Mouse (Mus musculus) small intestine, adult 2 months (tissue): ENCODE data around the gene Chn2. TPM values are rescaled to one million over a fixed set of nuclear protein-coding genes. Genes with fewer than 3 reads are reported as not detected.

Experiments
- H3K27ac ChIP-seq: fragments of 200-500 bp; 2 replicates; pipeline ENCODE4 v1.5.1; 2012; ENCODE audit warnings: low read depth, low read length, control low read depth, inconsistent platforms; ENCODE audit not compliant: insufficient read depth
- H3K27me3 ChIP-seq: fragments of 200-500 bp; 2 replicates; pipeline ENCODE4 v1.6.1; 2012; ENCODE audit warnings: mild to moderate bottlenecking, moderate library complexity, low read length, inconsistent platforms; ENCODE audit not compliant: control insufficient read depth, insufficient read depth
- H3K36me3 ChIP-seq: fragments of 200-500 bp; 2 replicates; pipeline ENCODE4 v1.6.1; 2012; ENCODE audit warnings: mild to moderate bottlenecking, low read length, control low read depth, inconsistent platforms; ENCODE audit not compliant: control insufficient read depth, insufficient read depth
- H3K4me1 ChIP-seq: fragments of 200-500 bp; 2 replicates; pipeline ENCODE4 v1.6.1; 2012; ENCODE audit warnings: low read length, inconsistent platforms, mixed read lengths; ENCODE audit not compliant: control insufficient read depth, insufficient read depth, insufficient read length
- H3K4me3 ChIP-seq: fragments of 200-500 bp; 2 replicates; pipeline ENCODE4 v1.5.1; 2012; ENCODE audit warnings: low read depth, mild to moderate bottlenecking, control low read depth, inconsistent platforms, low read length, moderate library complexity
- CTCF ChIP-seq: fragments of 200-500 bp; IDR thresholded peaks from 2 replicates; pipeline ENCODE4 v1.5.1; 2012; ENCODE audit warnings: low read depth, mild to moderate bottlenecking, control low read depth, inconsistent platforms, low read length, moderate library complexity, mixed read lengths; ENCODE audit not compliant: insufficient replicate concordance, insufficient read length; ENCODE audit errors: extremely low read depth
- POLR2A ChIP-seq: fragments of 200-500 bp; IDR thresholded peaks from 2 replicates; pipeline ENCODE4 v1.6.1; 2012; ENCODE audit warnings: low read depth, mild to moderate bottlenecking, control low read depth, inconsistent platforms, low read length, moderate library complexity
- WGBS: fragments of 180-500 bp; shearing (Covaris S2); methylation state at CpG from one replicate; pipeline ENCODE4 v1.1.7; 2018; 5-methylcytosine and 5-hydroxymethylcytosine counted together
- polyA plus RNA-seq: library from polyadenylated mRNA; depleted of rRNA; stranded (reverse); fragments of >200 nt; gene quantifications from 2 replicates; pipeline ENCODE4 v1.2.3, GENCODE M21; 2012

Gene Chn2
- polyA plus RNA-seq, 1 experiment = 53.5 TPM

GRCm38 (mm10) chr6:54088168-54088567, 48.8 kb downstream of the Chn2 start:
- WGBS = 12% methylated on average over 4 of the region's 4 CpGs
- TF ChIP-seq POLR2A (no peak), CTCF (no peak)
- H3K4me3 ChIP-seq = no peak overlapping the region
- H3K4me1 ChIP-seq = peaks cover 15% of the 10 kb centered on the region; the same call in 1 of the 2 replicates
- H3K36me3 ChIP-seq = no peaks in the 10 kb centered on the region
- no peaks in the 10 kb centered on the region for H3K27me3 ChIP-seq
- no peak overlapping the region for H3K27ac ChIP-seq

GRCm38 (mm10) chr6:54090822-54091221, 51.5 kb downstream of the Chn2 start:
- H3K4me1 ChIP-seq = peaks cover 12% of the 10 kb centered on the region; the same call in 1 of the 2 replicates
- no peak for TF ChIP-seq CTCF
- no peak for TF ChIP-seq POLR2A
- H3K36me3 ChIP-seq = no peaks in the 10 kb centered on the region
- no peaks in the 10 kb centered on the region for H3K27me3 ChIP-seq
- no peak overlapping the region for H3K27ac ChIP-seq
- WGBS = 42% methylated on average over 3 of the region's 3 CpGs
- no peak overlapping the region for H3K4me3 ChIP-seq

DNA sequence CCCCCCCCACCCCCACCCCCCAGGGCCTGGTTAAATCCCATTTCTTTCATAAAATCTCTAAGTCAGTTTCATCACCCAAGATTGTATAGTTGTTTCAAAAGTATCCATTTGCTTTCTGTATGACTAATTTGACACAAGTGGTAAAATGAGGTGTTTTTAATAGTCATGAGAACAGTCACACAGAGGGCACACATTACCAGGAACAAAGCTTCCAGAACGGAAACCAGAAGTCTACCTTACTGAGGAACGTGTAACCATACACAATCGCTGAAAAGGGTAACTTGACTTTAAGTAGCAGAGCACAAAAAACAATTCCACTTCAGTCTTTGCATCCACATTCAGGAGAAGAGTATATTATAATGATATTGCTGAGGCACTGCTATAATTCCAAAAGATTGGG, 53.6 kb downstream of the Chn2 start:
- TF ChIP-seq POLR2A (no peak), CTCF (no peak)
- no peak overlapping the region for H3K4me3 ChIP-seq
- no peaks in the 10 kb centered on the region for H3K27me3 ChIP-seq
- peaks cover 16% of the 10 kb centered on the region; the same call in 1 of the 2 replicates for H3K4me1 ChIP-seq
- no peaks in the 10 kb centered on the region for H3K36me3 ChIP-seq
- WGBS = 88% methylated on average over 3 of the region's 3 CpGs
- H3K27ac ChIP-seq = no peak overlapping the region

GRCm38 (mm10) chr6:54096147-54096761, 56.9 kb downstream of the Chn2 start:
- WGBS = 31% methylated on average over 6 of the region's 6 CpGs
- Histone ChIP-seq H3K27me3 (no peaks in the 10 kb centered on the region), H3K4me1 (peaks cover 6% of the 10 kb centered on the region; the same call in 1 of the 2 replicates), H3K36me3 (no peaks in the 10 kb centered on the region), H3K4me3 (no peak overlapping the region), H3K27ac (no peak overlapping the region)
- TF ChIP-seq CTCF = no peak

DNA sequence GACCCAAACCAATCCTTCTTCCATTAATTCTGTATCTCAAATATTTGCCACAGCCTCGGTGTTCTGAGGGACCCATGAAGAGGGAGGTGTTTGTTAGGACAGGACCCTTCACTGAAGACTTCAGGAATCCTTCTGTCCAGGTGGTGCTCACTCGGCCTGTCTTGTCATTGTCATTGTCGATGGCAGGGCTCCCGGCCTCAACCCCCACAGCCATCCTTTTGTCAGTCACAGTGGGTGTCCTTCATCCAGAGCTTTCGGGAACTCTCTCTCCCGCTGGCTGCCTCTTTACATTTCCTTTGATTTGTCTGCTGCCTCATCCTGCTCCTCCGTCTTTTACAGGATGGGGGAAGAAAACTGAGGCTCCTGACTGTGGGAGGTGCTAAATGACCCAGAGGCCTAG, 57.5 kb downstream of the Chn2 start:
- H3K4me1 ChIP-seq = peaks cover 6% of the 10 kb centered on the region; the same call in 1 of the 2 replicates
- H3K27me3 ChIP-seq = no peaks in the 10 kb centered on the region
- H3K27ac ChIP-seq = no peak overlapping the region
- 77% methylated on average over 7 of the region's 7 CpGs for WGBS
- H3K36me3 ChIP-seq = no peaks in the 10 kb centered on the region
- TF ChIP-seq CTCF (no peak), POLR2A (no peak)
- H3K4me3 ChIP-seq = no peak overlapping the region

GRCm38 (mm10) chr6:54098339-54098738, 59.0 kb downstream of the Chn2 start:
- 93% methylated on average over 6 of the region's 6 CpGs for WGBS

GRCm38 (mm10) chr6:54099659-54100058, 60.3 kb downstream of the Chn2 start:
- no peak for TF ChIP-seq POLR2A
- TF ChIP-seq CTCF = no peak
- no peak overlapping the region for H3K4me3 ChIP-seq
- H3K4me1 ChIP-seq = peaks cover 6% of the 10 kb centered on the region; the same call in 1 of the 2 replicates
- 14% methylated on average over 6 of the region's 6 CpGs for WGBS
- no peak overlapping the region for H3K27ac ChIP-seq
- no peaks in the 10 kb centered on the region for H3K36me3 ChIP-seq
- no peaks in the 10 kb centered on the region for H3K27me3 ChIP-seq

More at GRCm38 (mm10) chr6:54098339-54098738, 59.0 kb downstream of the Chn2 start:
- Histone ChIP-seq H3K36me3 (no peaks in the 10 kb centered on the region), H3K4me3 (no peak overlapping the region), H3K27me3 (no peaks in the 10 kb centered on the region), H3K27ac (no peak overlapping the region), H3K4me1 (peaks cover 6% of the 10 kb centered on the region; the same call in 1 of the 2 replicates)
- no peak for TF ChIP-seq CTCF
- no peak for TF ChIP-seq POLR2A
